Mouse (Mus musculus) right cerebral cortex, postnatal 36 days (tissue): Measurements from ENCODE around the gene Crhbp.

Experiments
- DNase-seq, 2 experiments: peaks; one replicate each; pipeline ENCODE4 v3.0.0; 2022; ENCODE audit warnings: low spot score in 2 of 2, mixed read lengths in 1 of 2

Crhbp gene

DNA sequence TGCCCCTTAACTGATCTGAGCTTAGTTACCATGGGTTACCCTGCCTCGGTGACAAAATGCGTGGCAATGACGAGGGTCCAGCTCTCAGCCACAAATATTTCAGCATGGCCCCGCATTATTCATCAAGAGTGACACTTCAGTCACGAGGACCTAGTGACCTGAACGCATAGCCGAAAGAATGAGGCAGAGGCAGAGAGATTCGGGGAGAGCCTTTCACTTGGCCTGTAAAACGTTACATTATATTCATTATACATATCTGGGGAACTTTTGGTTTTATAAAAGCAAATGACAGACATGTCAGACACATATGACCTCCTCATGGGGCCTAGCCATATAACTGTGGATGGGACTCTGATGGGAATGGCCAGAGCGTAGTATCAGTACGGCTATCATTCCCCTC, at the start of gene Crhbp:
TSS of gene Crhbp (minus strand) at position 101 of the 400 bp plus-strand sequence.
- no peak for DNase-seq

DNA sequence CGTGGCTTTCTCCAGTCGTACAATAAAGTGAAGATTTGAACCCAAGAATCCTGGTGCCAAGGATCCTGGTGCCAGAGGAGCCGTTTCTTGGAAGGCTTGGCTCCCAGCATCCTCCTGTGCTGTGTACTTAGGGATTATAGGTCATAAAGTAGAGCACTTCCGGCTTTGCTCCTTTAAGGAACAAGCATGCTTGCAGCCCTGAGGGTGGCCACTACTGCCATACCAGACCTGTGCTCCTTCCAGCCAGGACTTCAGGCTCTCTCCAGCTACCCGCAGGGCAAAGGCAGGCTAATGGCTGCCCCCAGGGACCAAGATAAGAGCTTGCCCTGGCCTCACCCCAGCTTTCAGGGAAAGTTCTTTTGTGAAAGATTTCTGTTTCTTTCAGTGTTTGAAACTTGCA, 48.6 kb upstream of the Crhbp start:
- DNase-seq = no peak

GRCm38 (mm10) chr13:95491327-95491726, 46.6 kb upstream of the Crhbp start:
- DNase-seq = no peak

DNA sequence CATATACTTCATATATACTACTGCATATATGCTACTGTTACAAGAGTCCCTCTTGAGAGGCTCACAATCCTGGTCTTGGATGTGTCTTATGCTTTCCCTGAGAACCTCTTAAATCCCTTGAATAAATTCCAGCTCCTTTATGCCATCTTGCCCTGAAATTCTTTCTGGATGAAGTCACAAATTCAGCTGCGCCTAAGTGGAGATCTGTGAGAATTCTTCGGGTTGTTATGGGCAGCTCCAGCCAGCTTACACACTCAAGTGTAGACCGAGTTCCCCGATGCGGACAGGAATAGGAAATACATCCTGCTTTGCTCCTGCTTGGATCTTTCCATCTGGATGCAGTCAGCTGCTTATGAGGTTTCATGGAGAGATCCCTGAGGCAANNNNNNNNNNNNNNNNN, 39.9 kb upstream of the Crhbp start:
- no peak for DNase-seq

- DNase-seq = peak; percentile 54 to 58
Observed at GRCm38 (mm10) chr13:95481428-95481827, 36.7 kb upstream of the Crhbp start.

DNA sequence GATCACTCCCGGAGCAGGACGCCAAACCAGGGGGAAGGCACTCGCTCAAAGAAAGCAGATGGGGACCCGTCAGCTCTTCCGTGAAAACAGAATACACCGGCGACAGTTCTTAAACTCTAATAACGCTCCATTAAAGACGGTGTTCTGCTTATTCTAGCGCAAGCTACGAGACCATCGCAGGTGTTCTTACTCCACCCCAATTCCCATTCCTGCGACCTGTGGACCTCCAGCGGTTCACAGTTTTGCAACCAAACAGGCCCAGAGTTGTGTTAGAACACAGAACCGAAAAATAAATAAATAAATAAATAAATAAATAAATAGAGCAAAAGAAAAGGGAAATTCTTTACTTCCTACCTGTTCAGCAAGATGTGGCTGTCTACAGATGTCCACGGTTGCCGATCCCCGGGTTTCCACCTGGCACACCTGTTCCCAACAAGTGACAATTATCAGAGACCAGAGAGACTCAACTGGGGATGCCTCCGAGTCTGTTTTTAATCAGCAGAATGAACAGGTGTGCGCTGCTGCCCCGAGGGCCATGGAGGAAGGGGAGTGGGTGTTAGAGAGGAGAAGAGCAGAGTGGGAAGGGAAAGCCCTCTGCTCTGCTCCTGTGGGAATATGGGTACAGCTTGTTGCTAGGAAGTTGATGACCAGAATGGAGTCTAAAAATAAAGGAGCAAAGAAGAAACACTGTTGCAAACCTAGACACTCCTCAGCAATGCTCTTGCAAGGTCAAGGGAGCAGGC, 34.1 kb upstream of the Crhbp start, which contains the start of gene S100z:
TSS of gene S100z (minus strand) at position 51 of the 743 bp plus-strand sequence.
- no peak for DNase-seq

DNA sequence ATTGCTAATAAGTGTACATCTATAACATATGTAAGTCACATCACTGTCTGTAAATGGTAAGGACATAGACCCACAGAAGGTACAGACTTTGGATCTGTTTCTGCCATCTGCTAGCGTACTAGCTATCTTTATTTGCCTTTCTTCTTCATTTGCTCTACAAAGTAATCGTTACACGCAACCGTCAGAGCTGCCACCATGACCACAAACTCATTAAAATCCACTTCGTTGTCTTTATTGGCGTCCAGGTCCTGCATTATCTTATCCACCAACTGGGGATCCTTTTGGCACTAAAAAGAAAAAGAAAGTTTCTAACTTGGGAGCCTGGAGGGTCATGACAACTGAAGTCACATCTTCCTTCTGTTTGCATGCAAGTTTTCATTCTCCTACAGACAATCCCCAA, 32.4 kb upstream of the Crhbp start:
- no peak for DNase-seq

GRCm38 (mm10) chr13:95475124-95475523, 30.4 kb upstream of the Crhbp start:
- DNase-seq = no peak

- no peak for DNase-seq
Observed at GRCm38 (mm10) chr13:95474294-95474693, 29.6 kb upstream of the Crhbp start.

DNA sequence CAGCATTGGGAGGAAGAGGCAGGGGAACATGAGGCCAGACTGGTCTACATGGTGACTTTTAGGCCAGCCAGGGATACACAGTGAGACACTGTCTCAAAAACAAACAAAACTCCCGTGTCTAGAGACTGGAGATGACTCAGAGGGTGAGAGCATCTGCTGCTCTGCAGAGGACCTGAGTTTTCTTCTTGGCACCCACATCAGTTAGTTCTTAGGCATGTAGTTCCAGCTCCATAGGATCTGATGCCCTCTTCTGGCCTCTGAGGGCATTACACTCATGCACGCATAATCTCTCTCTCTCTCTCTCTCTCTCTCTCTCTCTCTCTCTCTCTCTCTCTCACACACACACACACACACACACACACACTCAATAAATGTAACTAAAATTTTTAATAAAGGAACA, 26.2 kb upstream of the Crhbp start:
- DNase-seq = no peak

DNA sequence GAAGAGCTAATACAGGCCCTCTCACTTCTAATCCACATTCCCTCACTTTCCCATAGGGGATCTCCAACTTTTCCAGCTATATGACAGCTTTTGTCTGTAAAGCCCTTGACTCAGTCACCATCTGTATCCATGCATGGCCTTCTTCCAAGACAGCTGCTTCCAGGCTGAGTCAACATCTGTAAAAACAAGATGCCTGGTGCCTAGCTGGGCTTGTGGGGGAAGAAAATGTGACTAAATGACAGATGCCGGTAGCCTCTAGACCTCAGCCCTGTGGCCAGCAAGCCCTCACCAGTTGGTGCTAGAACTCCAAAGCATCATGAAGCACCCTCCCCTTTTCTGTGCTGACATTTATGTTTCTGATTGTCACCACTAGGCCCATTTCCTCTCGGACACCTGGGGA, 6.8 kb upstream of the Crhbp start:
- DNase-seq = no peak

DNA sequence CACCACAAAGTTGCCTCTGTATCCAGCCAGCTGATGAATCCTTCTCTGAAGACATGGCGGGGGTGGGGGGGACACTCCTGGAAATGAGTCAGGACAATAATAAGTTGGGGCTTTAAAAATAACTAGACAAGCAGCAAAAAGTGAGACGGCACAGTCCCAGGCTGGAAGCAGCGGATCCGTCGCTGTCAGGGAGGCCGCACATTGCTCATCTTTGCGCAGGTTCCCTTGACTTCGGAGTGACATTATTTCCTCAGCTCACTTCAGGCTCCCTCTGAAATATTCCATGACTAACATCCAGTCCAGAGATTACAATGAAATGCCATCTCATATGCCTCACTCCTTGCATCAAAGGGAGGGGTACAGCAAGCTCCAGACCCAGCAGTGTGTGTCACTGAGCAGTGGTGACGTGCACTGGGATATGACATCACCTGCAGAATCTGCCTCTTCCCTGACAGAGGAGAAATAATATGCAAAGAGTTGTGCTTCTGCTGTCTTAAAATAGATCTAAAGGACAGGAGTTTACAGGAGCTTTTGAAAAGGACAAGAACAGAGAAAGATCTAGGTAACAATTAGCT, 6.0 kb upstream of the Crhbp start:
- no peak for DNase-seq

- DNase-seq = no peak
Observed at GRCm38 (mm10) chr13:95449730-95450129, 5.0 kb upstream of the Crhbp start.

- DNase-seq = no peak
Observed at GRCm38 (mm10) chr13:95444291-95444690, 433 bp downstream of the Crhbp start.

GRCm38 (mm10) chr13:95443376-95444233, 1.1 kb downstream of the Crhbp start:
- no peak for DNase-seq

DNA sequence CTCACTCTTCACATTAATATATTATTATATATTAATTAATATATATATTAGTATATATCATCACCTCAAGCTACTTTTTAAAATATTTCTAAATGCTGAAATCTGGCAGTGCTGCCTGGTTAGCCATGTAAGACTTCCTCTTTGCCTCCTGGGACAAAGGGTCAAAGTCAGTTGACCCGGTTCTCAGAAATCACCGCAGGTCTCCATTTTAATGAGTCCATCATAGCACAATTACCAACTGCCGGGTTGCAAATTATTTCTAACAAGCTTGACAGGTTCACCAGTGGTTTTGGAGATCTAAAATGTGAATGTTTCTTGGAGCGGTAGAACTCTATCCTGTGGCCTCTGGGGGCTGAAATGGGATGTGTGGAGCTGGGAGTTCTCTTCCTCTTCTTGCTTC, 1.8 kb downstream of the Crhbp start:
- DNase-seq = no peak

- DNase-seq = no peak
Observed at GRCm38 (mm10) chr13:95439569-95439968, 5.2 kb downstream of the Crhbp start.

DNA sequence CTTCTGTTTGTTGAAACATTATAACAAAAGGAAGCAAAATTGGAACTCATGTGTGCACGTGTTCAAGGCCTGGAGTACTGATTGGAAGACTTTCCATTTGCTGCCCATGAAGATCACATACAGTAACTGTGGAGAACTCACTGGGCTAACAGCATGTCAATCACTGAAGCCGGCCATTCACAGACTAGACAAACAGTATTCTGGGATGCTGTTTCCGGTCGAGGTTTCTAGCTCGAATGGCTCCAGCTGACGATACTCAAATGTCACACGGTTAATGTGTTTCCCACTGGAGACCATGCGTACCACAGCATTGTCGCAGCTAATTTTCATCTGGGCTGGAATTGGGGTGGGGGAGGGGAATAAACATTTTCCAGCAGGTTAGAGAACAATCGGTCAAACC, 13.0 kb downstream of the Crhbp start:
- DNase-seq = no peak

DNA sequence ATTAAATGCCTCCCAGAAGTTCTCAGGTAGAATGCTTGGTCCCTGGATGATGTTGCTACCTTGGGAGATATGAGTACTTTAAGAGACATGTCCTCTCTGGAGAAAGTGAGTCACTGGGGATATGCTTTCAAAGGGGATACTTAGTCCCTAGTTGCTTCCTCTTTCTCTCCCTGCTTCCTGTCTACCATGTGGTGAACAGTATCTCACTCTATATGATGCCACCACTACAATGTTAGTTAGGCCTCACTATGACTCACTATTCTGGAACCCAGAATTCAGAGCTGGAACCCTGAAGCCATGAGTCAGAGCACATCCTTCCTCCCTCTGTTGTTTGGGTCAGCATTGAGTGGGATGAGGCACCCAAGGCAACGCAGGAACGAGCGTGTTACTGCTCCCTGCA, 17.2 kb downstream of the Crhbp start:
- no peak for DNase-seq

GRCm38 (mm10) chr13:95426421-95426820, 18.3 kb downstream of the Crhbp start:
- DNase-seq = no peak

DNA sequence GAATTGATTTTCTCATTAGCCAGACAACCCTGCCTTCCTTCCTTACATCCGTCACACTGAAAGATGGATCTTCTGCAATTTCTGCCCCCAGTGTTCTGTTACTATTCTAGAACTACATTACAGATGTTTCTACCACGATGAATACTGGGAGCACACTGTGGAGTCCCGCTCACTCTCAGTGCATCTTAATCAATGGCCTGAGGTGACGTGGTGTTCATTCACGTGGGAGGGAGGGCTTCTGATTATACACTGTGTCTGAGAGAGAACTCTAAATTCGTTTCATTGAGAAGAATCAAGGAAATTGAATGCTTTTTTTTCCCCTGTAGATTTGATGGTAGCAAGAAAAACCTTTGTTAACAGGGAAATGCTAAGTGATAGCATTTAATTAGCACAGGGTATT, 19.2 kb downstream of the Crhbp start:
- no peak for DNase-seq

DNA sequence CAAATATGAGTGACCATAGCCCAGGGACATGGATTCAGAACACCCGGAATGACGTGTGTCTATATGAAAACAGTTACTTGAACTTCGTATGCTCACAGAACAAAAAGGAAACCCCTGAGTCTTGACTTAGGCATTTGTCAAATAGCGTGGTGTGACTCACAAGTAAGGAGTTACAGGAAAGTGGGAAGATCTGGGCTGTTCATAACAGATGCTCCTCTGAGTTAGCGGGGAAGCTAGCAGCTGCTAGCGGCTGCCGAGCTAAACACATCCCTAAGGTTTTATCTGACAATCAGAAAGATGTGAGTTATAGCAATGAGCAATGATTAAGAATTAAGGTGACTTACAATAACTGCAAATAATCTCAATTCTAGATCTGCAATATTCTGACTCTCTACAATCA, 19.8 kb downstream of the Crhbp start:
- DNase-seq = peak in 1 of 2 experiments; percentile 22
